Comparison of ENCODE assay signal across 24 mouse cellular contexts in genomic region chrX:140639592-140639991, GRCm38 (mm10). TPM values are rescaled to one million over a fixed set of nuclear protein-coding genes. Genes with fewer than 3 reads are reported as not detected.
DNase-seq lines count a peak whose midpoint lies in the region; ATAC-seq and TF ChIP-seq lines count a peak whose summit lies in the region.
"Had no signal": no experiment of that assay in that cellular context is flagged by ENCODE, and none has a peak within 500 bp of the region (broad histone marks: within the 10 kb centered on the region; RNA-seq: fewer than 3 reads in every experiment).

No protein-coding gene starts in this region.

- no peak; the same call in 1 of the 2 replicates for TF ChIP-seq RAD21 in MEL (IDR thresholded peaks at IDR 0.05; ENCODE audit: low read depth, low read length)

- TF ChIP-seq EP300 in heart, postnatal 0 days (IDR thresholded peaks at IDR 0.05; ENCODE audit: low read depth): no peak
- no peak for TF ChIP-seq EP300 in MEL (IDR thresholded peaks at IDR 0.05; ENCODE audit: low read depth in 1 of 2, low read length in 2 of 2)

- no peaks in the 10 kb centered on the region for H3K9me3 ChIP-seq in heart, postnatal 0 days (replicated peaks; ENCODE audit: control insufficient read depth, low read length)
- H3K9me3 ChIP-seq in MEL (replicated peaks; ENCODE audit: insufficient read depth, low read length): no peaks in the 10 kb centered on the region
- H3K9me3 ChIP-seq in embryonic facial prominence, embryonic 10.5 days: no peaks in the 10 kb centered on the region
- H3K9me3 ChIP-seq: G1E; heart, embryonic 12.5 days; hindbrain, embryonic 12.5 days had no signal

- TF ChIP-seq POLR2A in MEL (IDR thresholded peaks at IDR 0.05; ENCODE audit: control insufficient read depth in 1 of 2, insufficient read depth in 1 of 2, low read depth in 1 of 2, low read length in 2 of 2, poor library complexity in 1 of 2): no peak

- peak; percentile 13; the same call in 1 of the 2 replicates for TF ChIP-seq CTCF in heart, postnatal 0 days (IDR thresholded peaks at IDR 0.05; ENCODE audit: low read depth)
- TF ChIP-seq CTCF in left cerebral cortex, adult 2 months (IDR thresholded peaks at IDR 0.05): peak; percentile 32
- peak in 1 of 3 experiments; percentile 28; a peak in 2 of 6 replicates for TF ChIP-seq CTCF in MEL (IDR thresholded peaks at IDR 0.05 in 2 of 3, conservative IDR thresholded peaks at IDR 0.05 in 1 of 3; ENCODE audit: control insufficient read depth in 1 of 3, insufficient read depth in 1 of 3, low read depth in 2 of 3, low read length in 3 of 3, poor library complexity in 1 of 3, severe bottlenecking in 1 of 3)

- no peaks in the 10 kb centered on the region for H3K79me2 ChIP-seq in MEL (ENCODE audit: control insufficient read depth, insufficient read depth, low read length, poor library complexity)

- no peak overlapping the region for H3K9ac ChIP-seq in heart, postnatal 0 days (replicated peaks; ENCODE audit: low read depth, low read length)
- no peak overlapping the region for H3K9ac ChIP-seq in MEL (ENCODE audit: control insufficient read depth, low read depth, low read length, poor library complexity, severe bottlenecking)
- H3K9ac ChIP-seq: heart, embryonic 12.5 days; hindbrain, embryonic 12.5 days had no signal

- no peak for ATAC-seq in heart, postnatal 0 days (ENCODE audit: insufficient read depth, low read depth)
- ATAC-seq: activated CD4-positive, CD25-positive, alpha-beta regulatory T cell, adult 4 months; forebrain, embryonic 14.5 days; hindbrain, embryonic 16.5 days; inflammation-experienced regulatory T-cells, adult 6 months; Patski had no signal

- no peak overlapping the region for H3K4me2 ChIP-seq in heart, postnatal 0 days (ENCODE audit: low read depth, low read length)
- H3K4me2 ChIP-seq: heart, embryonic 12.5 days; hindbrain, embryonic 12.5 days had no signal

- H3K27me3 ChIP-seq in heart, postnatal 0 days (ENCODE audit: control insufficient read depth, insufficient read depth, low read length): no peaks in the 10 kb centered on the region
- peaks cover 13 to 29% of the 10 kb centered on the region in 2 experiments for H3K27me3 ChIP-seq in MEL (ENCODE audit: control insufficient read depth in 1 of 2, insufficient read depth in 2 of 2, low read length in 2 of 2)
- peaks cover 49% of the 10 kb centered on the region for H3K27me3 ChIP-seq in embryonic facial prominence, embryonic 10.5 days (replicated peaks; ENCODE audit: low read depth, poor library complexity, severe bottlenecking)

- H3K36me3 ChIP-seq in heart, postnatal 0 days (replicated peaks; ENCODE audit: control insufficient read depth, insufficient read depth, low read length): no peaks in the 10 kb centered on the region
- no peaks in the 10 kb centered on the region for H3K36me3 ChIP-seq in MEL (ENCODE audit: control insufficient read depth in 1 of 2, insufficient read depth in 2 of 2, low read length in 2 of 2)
- H3K36me3 ChIP-seq in embryonic facial prominence, embryonic 10.5 days (replicated peaks): no peaks in the 10 kb centered on the region
- H3K36me3 ChIP-seq: G1E; heart, embryonic 12.5 days; hindbrain, embryonic 12.5 days had no signal

- intact Hi-C loops in heart, postnatal 14 days (cut with DNase I): no loop called here
- intact Hi-C loops in left cerebral cortex, adult 2 months (cut with DNase I): no loop called here

- H3K4me1 ChIP-seq in heart, postnatal 0 days (ENCODE audit: control insufficient read depth, insufficient read depth): no peaks in the 10 kb centered on the region
- H3K4me1 ChIP-seq in MEL (ENCODE audit: control insufficient read depth in 1 of 2, insufficient read depth in 2 of 2, low read length in 2 of 2): no peaks in the 10 kb centered on the region
- no peaks in the 10 kb centered on the region for H3K4me1 ChIP-seq in embryonic facial prominence, embryonic 10.5 days
- H3K4me1 ChIP-seq: heart, embryonic 12.5 days; hindbrain, embryonic 12.5 days had no signal

- no peak overlapping the region for H3K4me3 ChIP-seq in heart, postnatal 0 days (ENCODE audit: low read depth, low read length)
- no peak overlapping the region for H3K4me3 ChIP-seq in left cerebral cortex, adult 2 months
- H3K4me3 ChIP-seq in MEL (ENCODE audit: control insufficient read depth in 1 of 2, insufficient read depth in 1 of 2, low read depth in 2 of 2, low read length in 2 of 2): no peak overlapping the region
- H3K4me3 ChIP-seq in embryonic facial prominence, embryonic 10.5 days: no peak overlapping the region
- H3K4me3 ChIP-seq: heart, embryonic 12.5 days; hindbrain, embryonic 12.5 days had no signal

- 64% methylated on average over 2 of the region's 2 CpGs for WGBS in heart, postnatal 0 days
- 64% methylated on average over 2 of the region's 2 CpGs for WGBS in embryonic facial prominence, embryonic 10.5 days

- no peak overlapping the region for H3K27ac ChIP-seq in heart, postnatal 0 days (ENCODE audit: low read depth)
- H3K27ac ChIP-seq in left cerebral cortex, adult 2 months: no peak overlapping the region
- no peak overlapping the region for H3K27ac ChIP-seq in MEL (ENCODE audit: control insufficient read depth, low read depth, low read length)
- no peak overlapping the region for H3K27ac ChIP-seq in embryonic facial prominence, embryonic 10.5 days (replicated peaks)
- H3K27ac ChIP-seq: hindbrain, embryonic 12.5 days had no signal

- DNase-seq in heart, postnatal 0 days (ENCODE audit: low spot score): no peak
- DNase-seq in heart, postnatal 14 days: no peak
- no peak for DNase-seq in left cerebral cortex, adult 2 months (ENCODE audit: extremely low spot score in 1 of 2, low spot score in 2 of 2)
- DNase-seq in left cerebral cortex, adult 9 months (ENCODE audit: low spot score in 2 of 2): no peak
- peak; percentile 12 for DNase-seq in 3T3-L1 (ENCODE audit: low read depth, low spot score)
- DNase-seq in MEL (ENCODE audit: low read depth, low spot score): no peak
- no peak for DNase-seq in embryo, embryonic 9.5 days (ENCODE audit: extremely low spot score)
- DNase-seq in embryonic facial prominence, embryonic 10.5 days (ENCODE audit: low spot score): no peak
- DNase-seq: adrenal gland, adult 2 months; adrenal gland, postnatal 25 days; cerebellum, adult 18-20 months; cerebellum, adult 9-11 months; gastrocnemius, postnatal 10 days; heart, adult 18-20 months; heart, postnatal 4 days; kidney, adult 18-20 months had no signal

TF ChIP-seq in MEL, 35 proteins besides CTCF, POLR2A, EP300 and RAD21:
- TF ChIP-seq ZNF384 (IDR thresholded peaks at IDR 0.05; ENCODE audit: low read depth, low read length): no peak
- TF ChIP-seq POLR2AphosphoS5 (IDR thresholded peaks at IDR 0.05; ENCODE audit: borderline replicate concordance, low read depth, low read length): no peak
- TF ChIP-seq HCFC1 (IDR thresholded peaks at IDR 0.05; ENCODE audit: low read depth, low read length): no peak
- TF ChIP-seq SMC3 (IDR thresholded peaks at IDR 0.05; ENCODE audit: low read depth, low read length): peak; percentile 15; the same call in 1 of the 2 replicates
- TF ChIP-seq MAZ (IDR thresholded peaks at IDR 0.05; ENCODE audit: low read depth, low read length): no peak
- no peak for TF ChIP-seq MAX (IDR thresholded peaks at IDR 0.05; ENCODE audit: low read length)
- TF ChIP-seq SIN3A (IDR thresholded peaks at IDR 0.05; ENCODE audit: low read length): no peak
- TF ChIP-seq MYC (IDR thresholded peaks at IDR 0.05; ENCODE audit: low read depth, low read length): no peak
TF ChIP-seq in MEL: peak in this region for 1.

RNA-seq across cellular contexts. Expression of gene Mid2, which starts 24.8 kb away (rescaled TPM):
- total RNA-seq in heart, postnatal 0 days (2014; rRNA removed; ENCODE audit: low replicate concordance): 19.2 and 55.2 TPM in 2 replicates
- polyA plus RNA-seq in heart, postnatal 0 days (2015; fragmentation: Nextera tagmentation; extraction: Ambion mirVana): 4.6 and 5.2 TPM in 2 replicates
- 10 to 100 TPM; 20.6 to 21.9 TPM for total RNA-seq in heart, postnatal 14 days (2021)
- 10 to 100 TPM; 23.0 to 24.4 TPM for total RNA-seq in left cerebral cortex, adult 2 months (2021)
- not detected in 2 replicates for total RNA-seq in MEL (2012; rRNA removed)
- polyA plus RNA-seq in MEL (2012; ENCODE audit: insufficient read depth in 1 of 2, insufficient read length in 2 of 2, low read depth in 1 of 2, low replicate concordance in 2 of 2, missing spikeins in 1 of 2): not detected
- 1.7 and 1.8 TPM in 2 replicates for polyA plus RNA-seq in embryonic facial prominence, embryonic 10.5 days (2016; fragmentation: Nextera tagmentation; extraction: Ambion mirVana)
- polyA plus RNA-seq: G1E had no signal

RNA-seq across cellular contexts. Expression of gene Tsc22d3, which starts 39.1 kb away (rescaled TPM):
- total RNA-seq in heart, postnatal 0 days (2014; rRNA removed; ENCODE audit: low replicate concordance): 187 and 240 TPM in 2 replicates
- 165 and 172 TPM in 2 replicates for polyA plus RNA-seq in heart, postnatal 0 days (2015; fragmentation: Nextera tagmentation; extraction: Ambion mirVana)
- total RNA-seq in heart, postnatal 14 days (2021): 100 to 1,000 TPM; 256 to 263 TPM
- total RNA-seq in left cerebral cortex, adult 2 months (2021): 100 to 1,000 TPM; 121 to 145 TPM
- total RNA-seq in MEL (2012; rRNA removed): 29.5 and 35.9 TPM in 2 replicates
- polyA plus RNA-seq in MEL (2012; ENCODE audit: insufficient read depth in 1 of 2, insufficient read length in 2 of 2, low read depth in 1 of 2, low replicate concordance in 2 of 2, missing spikeins in 1 of 2): 10 to 100 TPM in 1 of 2 experiments, not detected in 1; 32.7 TPM
- 112 and 115 TPM in 2 replicates for polyA plus RNA-seq in embryonic facial prominence, embryonic 10.5 days (2016; fragmentation: Nextera tagmentation; extraction: Ambion mirVana)

Comparison
In these comparisons a context has a peak if more than half of its experiments do, and no peak if none do; other contexts are left out.
1. RNA of gene Mid2, which starts 24.8 kb away (total RNA-seq): 23.0 to 24.4 TPM in left cerebral cortex, adult 2 months, 20.6 to 21.9 TPM in heart, postnatal 14 days and 19.2 to 55.2 TPM in heart, postnatal 0 days; not detected in MEL; every median in the first group is over 10 times any median in the second.